Mouse (Mus musculus) kidney, adult 2 months (tissue): ENCODE measurements around the gene Rhob.

Experiments
- CTCF ChIP-seq: fragments of 200-500 bp; conservative IDR thresholded peaks from 2 replicates; pipeline ENCODE4 v1.5.1; 2011; ENCODE audit warnings: low read depth, mild to moderate bottlenecking, control low read depth, low read length, moderate library complexity, mixed read lengths; ENCODE audit not compliant: insufficient read depth, insufficient read length
- POLR2A ChIP-seq: fragments of 200-500 bp; IDR thresholded peaks from one replicate; pipeline ENCODE4 v1.6.1; 2011; ENCODE audit warnings: low read depth, low read length, control low read depth

- no peak for TF ChIP-seq POLR2A
- TF ChIP-seq CTCF: no peak
Measured at GRCm38 (mm10) chr12:8524062-8524461, 24.3 kb upstream of the Rhob start.
